Mouse (Mus musculus) midbrain, embryonic 10.5 days (tissue): ENCODE results near the gene Xrn2. TPM values are rescaled to one million over a fixed set of nuclear protein-coding genes. Genes with fewer than 3 reads are reported as not detected.

ENCODE experiments used
- polyA plus RNA-seq: library from polyadenylated mRNA; unstranded; fragments of >200 nt; fragmentation: Nextera tagmentation; extraction: Ambion mirVana; gene quantifications from 2 replicates; pipeline ENCODE4 v1.2.1, GENCODE M21; 2016

The Xrn2 gene
- polyA plus RNA-seq, 1 experiment from 2014 or later: 88.0 TPM

Other genes with a start within 250 kb of the Xrn2 start
- gene Kiz, start 157.1 kb upstream of the Xrn2 start, polyA plus RNA-seq: 32.2 and 33.7 TPM in 2 replicates
- 1.3 TPM in 2 replicates for gene Nkx2-4, start 72.4 kb downstream of the Xrn2 start, polyA plus RNA-seq
- 9.2 and 11.2 TPM in 2 replicates for gene Nkx2-2, start 181.2 kb downstream of the Xrn2 start, polyA plus RNA-seq